Mouse (Mus musculus) midbrain, postnatal 0 days (tissue): ENCODE measurements at regions not wholly inside any gene's neighbourhood (a gene's known extent, or its start where the extent isn't known, plus 50 kb on each side); places are given as distances from the start of the nearest gene placed in this dataset.

Experiments
- ATAC-seq: fragments of 200-750 bp; cut with Nextera tagmentation; 2 replicates; pipeline ENCODE4 v1.8.0; 2017; ENCODE audit warnings: moderate number of reproducible peaks, mild to moderate bottlenecking, moderate TSS enrichment, moderate library complexity; ENCODE audit not compliant: low FRiP score
- DNase-seq: peaks from one replicate; pipeline ENCODE4 v3.0.0-alpha.2; 2015; ENCODE audit warnings: low spot score
- H3K27ac ChIP-seq: fragments of 300-500 bp; sonication (generic); 2 replicates; pipeline ENCODE4 v1.5.1; 2014; ENCODE audit warnings: low read depth, mild to moderate bottlenecking, low read length, mixed read lengths
- H3K27me3 ChIP-seq: fragments of 300-500 bp; sonication (generic); 2 replicates; pipeline ENCODE4 v1.6.1; 2014; ENCODE audit warnings: low read length, control low read depth, mixed read lengths; ENCODE audit not compliant: insufficient read depth
- H3K36me3 ChIP-seq: fragments of 300-500 bp; sonication (generic); 2 replicates; pipeline ENCODE4 v1.6.1; 2014; ENCODE audit warnings: low read length, control low read depth, mixed read lengths; ENCODE audit not compliant: insufficient read depth
- H3K4me1 ChIP-seq: fragments of 300-500 bp; sonication (generic); 2 replicates; pipeline ENCODE4 v1.6.1; 2014; ENCODE audit warnings: mild to moderate bottlenecking, control low read depth, antibody characterized with exemption, low read length, mixed read lengths; ENCODE audit not compliant: insufficient read depth
- H3K4me2 ChIP-seq: fragments of 300-500 bp; sonication (generic); 2 replicates; pipeline ENCODE4 v1.6.1; 2014; ENCODE audit warnings: low read depth, mild to moderate bottlenecking, low read length, mixed read lengths; ENCODE audit not compliant: poor library complexity, severe bottlenecking
- H3K4me3 ChIP-seq: fragments of 300-500 bp; sonication (generic); 2 replicates; pipeline ENCODE4 v1.5.1; 2014; ENCODE audit warnings: low read depth, mild to moderate bottlenecking, low read length, moderate library complexity
- H3K9ac ChIP-seq: fragments of 300-500 bp; sonication (generic); replicated peaks from 2 replicates; pipeline ENCODE4 v1.6.1; 2014; ENCODE audit warnings: mild to moderate bottlenecking, low read length, moderate library complexity, mixed read lengths; ENCODE audit not compliant: poor library complexity, severe bottlenecking
- H3K9me3 ChIP-seq: fragments of 300-500 bp; sonication (generic); 2 replicates; pipeline ENCODE4 v1.6.1; 2016; ENCODE audit warnings: low read length, control low read depth
- CTCF ChIP-seq: IDR thresholded peaks from 2 replicates; pipeline ENCODE4 v1.5.1; 2016; ENCODE audit warnings: antibody characterized with exemption, mild to moderate bottlenecking
- WGBS: fragments of 180-500 bp; shearing (Covaris S2); extraction: QIAGEN DNeasy Blood & Tissue Kit; methylation state at CpG from one replicate; pipeline ENCODE4 v1.1.7; 2014; 5-methylcytosine and 5-hydroxymethylcytosine counted together

DNA sequence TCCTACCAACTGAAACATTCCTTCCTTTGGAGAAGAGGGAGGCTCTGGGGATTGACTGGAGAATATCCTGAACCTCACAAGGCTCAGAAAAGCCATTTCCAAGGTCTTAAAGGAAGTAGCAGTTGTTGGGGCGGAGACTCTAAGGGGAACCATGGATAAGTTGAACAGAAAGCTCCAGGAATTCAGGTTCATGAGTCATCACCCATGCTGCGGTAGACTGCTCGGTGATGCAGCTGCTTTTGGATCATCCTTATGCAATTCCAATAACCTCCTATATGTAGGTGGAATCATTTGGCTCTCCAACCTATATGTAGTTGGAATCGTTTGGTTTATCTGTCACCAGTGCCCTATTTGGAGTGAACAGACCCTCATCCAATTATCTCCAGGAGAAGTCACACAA lies 137.6 kb downstream of the Insig2 start:
- H3K27me3 ChIP-seq = no peaks in the 10 kb centered on the region
- 93% methylated on average over 4 of the region's 4 CpGs for WGBS
- H3K4me2 ChIP-seq = no peak overlapping the region
- TF ChIP-seq CTCF = no peak
- no peaks in the 10 kb centered on the region for H3K9me3 ChIP-seq
- no peaks in the 10 kb centered on the region for H3K36me3 ChIP-seq
- no peak overlapping the region for H3K27ac ChIP-seq
- ATAC-seq (no peak), DNase-seq (no peak)
- no peaks in the 10 kb centered on the region for H3K4me1 ChIP-seq
- H3K4me3 ChIP-seq = no peak overlapping the region
- H3K9ac ChIP-seq = no peak overlapping the region

DNA sequence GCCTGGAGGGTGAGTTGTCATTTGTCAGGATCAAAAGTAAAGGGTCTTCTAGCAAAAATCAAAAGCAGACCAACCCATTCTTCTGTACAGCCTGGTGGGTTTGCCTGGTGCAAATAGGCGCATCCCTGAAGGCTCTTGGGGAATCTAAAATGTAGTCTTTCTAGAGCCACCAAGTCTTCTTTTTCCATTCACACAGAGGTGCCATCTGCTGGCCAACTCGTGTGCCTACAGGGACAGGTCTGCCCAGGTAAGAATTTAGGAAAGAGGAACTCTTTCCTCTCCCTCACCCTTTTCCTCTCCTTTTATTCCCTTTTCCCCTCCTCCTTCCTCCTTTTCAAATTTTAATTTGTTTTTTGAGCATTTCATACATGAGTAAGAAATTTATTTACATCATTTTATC lies 116.5 kb downstream of the Insig2 start:
- no peaks in the 10 kb centered on the region for H3K36me3 ChIP-seq
- no peak overlapping the region for H3K4me3 ChIP-seq
- DNase-seq (peak; percentile 33), ATAC-seq (no peak)
- peak; percentile 70 for TF ChIP-seq CTCF
- no peaks in the 10 kb centered on the region for H3K27me3 ChIP-seq
- H3K4me1 ChIP-seq = no peaks in the 10 kb centered on the region
- no peak overlapping the region for H3K9ac ChIP-seq
- no peak overlapping the region for H3K4me2 ChIP-seq
- WGBS = 18% methylated on average over 2 of the region's 2 CpGs
- H3K27ac ChIP-seq = no peak overlapping the region
- no peaks in the 10 kb centered on the region for H3K9me3 ChIP-seq

GRCm38 (mm10) chr1:121224250-121224649 lies 108.1 kb downstream of the Insig2 start:
- Histone ChIP-seq H3K4me2 (no peak overlapping the region), H3K27ac (no peak overlapping the region), H3K4me1 (no peaks in the 10 kb centered on the region), H3K9me3 (no peaks in the 10 kb centered on the region), H3K27me3 (no peaks in the 10 kb centered on the region), H3K36me3 (no peaks in the 10 kb centered on the region), H3K9ac (no peak overlapping the region), H3K4me3 (no peak overlapping the region)
- TF ChIP-seq CTCF = no peak
- ATAC-seq (no peak), DNase-seq (peak; percentile 17)
- 76% methylated on average over 11 of the region's 11 CpGs for WGBS

DNA sequence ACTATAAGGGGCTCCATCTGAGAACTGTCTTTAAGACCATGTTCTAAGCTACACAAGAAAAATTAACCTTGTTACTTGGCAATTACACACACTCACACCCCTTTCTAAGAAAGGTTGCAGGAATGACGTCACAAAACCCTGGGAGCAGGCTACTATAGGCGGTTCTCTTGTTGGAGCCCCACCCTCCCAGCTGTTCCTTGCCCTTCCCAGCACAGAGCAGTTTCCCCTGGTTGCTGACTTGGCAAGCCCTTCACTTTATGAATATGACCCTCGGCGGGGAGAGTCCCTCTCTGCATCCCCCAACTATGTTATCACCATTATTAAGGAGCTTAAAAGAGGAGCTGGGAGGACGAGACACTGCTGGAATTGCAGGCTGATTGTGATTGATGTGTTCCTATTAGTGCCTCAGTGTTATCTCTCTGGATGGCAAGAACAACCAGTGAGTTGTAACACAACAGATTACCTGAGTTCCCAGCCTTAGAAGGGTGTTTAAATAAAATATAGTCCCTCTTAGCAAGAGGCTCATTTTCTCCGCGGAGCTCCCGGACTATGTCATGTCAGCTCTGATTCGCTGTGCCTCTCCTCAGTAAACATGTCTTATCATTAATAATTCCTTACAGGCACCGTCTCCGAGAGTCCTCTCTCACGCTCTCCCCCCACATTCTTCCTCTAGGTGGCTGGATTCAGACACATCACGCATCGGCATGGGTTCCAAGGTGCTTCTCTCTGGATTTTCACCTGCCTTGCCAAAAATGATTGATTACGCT lies 105.7 kb downstream of the Insig2 start:
- ATAC-seq (peak; percentile 72; the same call in 1 of the 2 replicates), DNase-seq (peak; percentile 14)
- H3K4me3 ChIP-seq = no peak overlapping the region
- no peak overlapping the region for H3K9ac ChIP-seq
- H3K9me3 ChIP-seq = no peaks in the 10 kb centered on the region
- peak overlapping the region; percentile 7; the same call in 1 of the 2 replicates for H3K4me2 ChIP-seq
- H3K36me3 ChIP-seq = no peaks in the 10 kb centered on the region
- no peak for TF ChIP-seq CTCF
- no peaks in the 10 kb centered on the region for H3K4me1 ChIP-seq
- 49% methylated on average over 15 of the region's 15 CpGs for WGBS
- H3K27ac ChIP-seq = no peak overlapping the region
- no peaks in the 10 kb centered on the region for H3K27me3 ChIP-seq

GRCm38 (mm10) chr1:121227233-121227594 lies 105.2 kb downstream of the Insig2 start:
- DNase-seq = peak; percentile 8
- no peak for ATAC-seq
- H3K36me3 ChIP-seq = no peaks in the 10 kb centered on the region
- no peak overlapping the region for H3K4me2 ChIP-seq
- no peak overlapping the region for H3K27ac ChIP-seq
- no peaks in the 10 kb centered on the region for H3K4me1 ChIP-seq
- H3K4me3 ChIP-seq = no peak overlapping the region
- H3K9me3 ChIP-seq = no peaks in the 10 kb centered on the region
- no peaks in the 10 kb centered on the region for H3K27me3 ChIP-seq
- TF ChIP-seq CTCF = no peak
- no peak overlapping the region for H3K9ac ChIP-seq
- WGBS = 77% methylated on average over 6 of the region's 6 CpGs

DNA sequence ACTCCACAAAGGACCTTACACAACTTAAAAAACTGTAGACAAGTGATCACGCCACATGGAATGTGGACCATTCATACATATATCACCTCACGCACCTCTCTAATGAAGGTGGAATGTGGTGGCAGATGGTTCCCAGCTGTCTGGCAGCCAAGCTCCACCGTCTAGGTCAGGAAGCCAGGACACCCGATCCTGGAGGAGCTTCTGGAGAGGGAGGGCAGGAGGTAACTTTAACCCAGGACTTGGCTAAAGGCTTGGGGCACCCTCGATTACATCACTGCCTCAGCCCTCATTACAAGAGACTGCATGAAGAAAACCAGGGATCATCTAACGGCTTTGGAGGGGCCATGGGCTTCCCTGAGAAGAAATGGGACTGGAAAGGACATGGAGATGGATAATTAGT lies 88.8 kb downstream of the Insig2 start:
- H3K9me3 ChIP-seq = no peaks in the 10 kb centered on the region
- H3K27me3 ChIP-seq = no peaks in the 10 kb centered on the region
- H3K4me2 ChIP-seq = no peak overlapping the region
- no peaks in the 10 kb centered on the region for H3K4me1 ChIP-seq
- H3K36me3 ChIP-seq = no peaks in the 10 kb centered on the region
- no peak for TF ChIP-seq CTCF
- no peak for ATAC-seq
- no peak for DNase-seq
- no peak overlapping the region for H3K4me3 ChIP-seq
- 87% methylated on average over 6 of the region's 6 CpGs for WGBS
- H3K9ac ChIP-seq = no peak overlapping the region
- H3K27ac ChIP-seq = no peak overlapping the region
